Mouse (Mus musculus): ENCODE results near the gene Gpcpd1. TPM values are rescaled to one million over a fixed set of nuclear protein-coding genes. Genes with fewer than 3 reads are reported as not detected.

The Gpcpd1 gene
- 41.5 and 51.7 TPM in 2 replicates for polyA plus RNA-seq (2015; fragmentation: Nextera tagmentation; extraction: Ambion mirVana)

GRCm38 (mm10) chr2:132587240-132587779 lies at the start of gene Gpcpd1:
Gpcpd1 (minus strand) TSS chr2:132587729.

Other genes with a start within 250 kb of the Gpcpd1 start
- gene Prokr2, start 202.3 kb downstream of the Gpcpd1 start, polyA plus RNA-seq (2015; fragmentation: Nextera tagmentation; extraction: Ambion mirVana): 0.15 and 0.32 TPM in 2 replicates
- gene Shld1, start 99.2 kb upstream of the Gpcpd1 start, polyA plus RNA-seq (2015; fragmentation: Nextera tagmentation; extraction: Ambion mirVana): 20.7 and 29.1 TPM in 2 replicates
- gene Chgb, start 193.5 kb upstream of the Gpcpd1 start, polyA plus RNA-seq (2015; fragmentation: Nextera tagmentation; extraction: Ambion mirVana): 401 and 1,045 TPM in 2 replicates
- gene Trmt6, start 228.3 kb upstream of the Gpcpd1 start, polyA plus RNA-seq (2015; fragmentation: Nextera tagmentation; extraction: Ambion mirVana): 24.5 and 38.0 TPM in 2 replicates
- 4.3 and 6.7 TPM in 2 replicates for gene Mcm8, start 228.4 kb upstream of the Gpcpd1 start, polyA plus RNA-seq (2015; fragmentation: Nextera tagmentation; extraction: Ambion mirVana)